Mouse (Mus musculus) kidney, postnatal 0 days (tissue): ENCODE measurements around the gene Sspo. TPM values are rescaled to one million over a fixed set of nuclear protein-coding genes. Genes with fewer than 3 reads are reported as not detected.
A peak's percentile ranks its signal among the peaks of the same experiment; 100 is the strongest.

ENCODE experiments used
- ATAC-seq: fragments of 200-750 bp; cut with Nextera tagmentation; replicated peaks from 2 replicates; pipeline ENCODE4 v1.8.0; 2017; ENCODE audit warnings: low read depth, moderate number of reproducible peaks, moderate TSS enrichment, moderate library complexity; ENCODE audit not compliant: low FRiP score
- DNase-seq: peaks from one replicate; pipeline ENCODE4 v3.0.0-alpha.2; 2016; ENCODE audit warnings: low spot score
- H3K27ac ChIP-seq: fragments of 300-500 bp; sonication (generic); 2 replicates; pipeline ENCODE4 v1.5.1; 2014; ENCODE audit warnings: mild to moderate bottlenecking
- H3K27me3 ChIP-seq: fragments of 300-500 bp; sonication (generic); 2 replicates; pipeline ENCODE4 v1.6.1; 2014; ENCODE audit warnings: low read length, mixed read lengths; ENCODE audit not compliant: insufficient read depth
- H3K36me3 ChIP-seq: fragments of 300-500 bp; sonication (generic); 2 replicates; pipeline ENCODE4 v1.6.1; 2014; ENCODE audit warnings: low read length, mixed read lengths; ENCODE audit not compliant: insufficient read depth
- H3K4me1 ChIP-seq: fragments of 300-500 bp; sonication (generic); replicated peaks from 2 replicates; pipeline ENCODE4 v1.6.1; 2014; ENCODE audit warnings: antibody characterized with exemption, low read length, mixed read lengths; ENCODE audit not compliant: insufficient read depth
- H3K4me2 ChIP-seq: fragments of 300-500 bp; sonication (generic); 2 replicates; pipeline ENCODE4 v1.6.1; 2014; ENCODE audit warnings: mild to moderate bottlenecking, low read length, moderate library complexity, mixed read lengths
- H3K4me3 ChIP-seq: fragments of 300-500 bp; sonication (generic); replicated peaks from 2 replicates; pipeline ENCODE4 v1.5.1; 2014; ENCODE audit warnings: low read depth, low read length
- H3K9ac ChIP-seq: fragments of 300-500 bp; sonication (generic); 2 replicates; pipeline ENCODE4 v1.6.1; 2014; ENCODE audit warnings: low read depth, low read length
- H3K9me3 ChIP-seq: fragments of 300-500 bp; sonication (generic); replicated peaks from 2 replicates; pipeline ENCODE4 v1.6.1; 2016; ENCODE audit warnings: low read length, inconsistent platforms, mixed read lengths
- CTCF ChIP-seq: IDR thresholded peaks from 2 replicates; pipeline ENCODE4 v1.5.1; 2016; ENCODE audit warnings: antibody characterized with exemption, low read depth, mild to moderate bottlenecking, moderate library complexity
- WGBS: fragments of 180-500 bp; shearing (Covaris S2); extraction: QIAGEN DNeasy Blood & Tissue Kit; methylation state at CpG from one replicate; pipeline ENCODE4 v1.1.7; 2014; 5-methylcytosine and 5-hydroxymethylcytosine counted together
- polyA plus RNA-seq: library from polyadenylated mRNA; unstranded; fragments of >200 nt; fragmentation: Nextera tagmentation; extraction: Ambion mirVana; gene quantifications from 2 replicates; pipeline ENCODE4 v1.2.1, GENCODE M21; 2015

Gene Sspo
- polyA plus RNA-seq, 1 experiment from 2014 or later = 0.64 TPM

GRCm38 (mm10) chr6:48533475-48533874, 85.4 kb downstream of the Sspo start:
- no peak for ATAC-seq
- no peak for DNase-seq
- WGBS = 84% methylated on average over 2 of the region's 2 CpGs
- no peak for TF ChIP-seq CTCF
- Histone ChIP-seq H3K4me1 (0 out of 2 replicates have a peak, but pooled peaks cover 3% of the 10 kb centered on the region), H3K4me3 (no peak overlapping the region), H3K27ac (no peak overlapping the region), H3K36me3 (0 out of 2 replicates have a peak, but pooled peaks cover 9% of the 10 kb centered on the region), H3K27me3 (no peaks in the 10 kb centered on the region), H3K9me3 (no peaks in the 10 kb centered on the region), H3K9ac (no peak overlapping the region), H3K4me2 (no peak overlapping the region)

GRCm38 (mm10) chr6:48534913-48535312, 86.9 kb downstream of the Sspo start:
- H3K9me3 ChIP-seq = no peaks in the 10 kb centered on the region
- H3K27me3 ChIP-seq = no peaks in the 10 kb centered on the region
- 0 out of 2 replicates have a peak, but pooled peaks cover 3% of the 10 kb centered on the region for H3K4me1 ChIP-seq
- 72% methylated on average over 8 of the region's 8 CpGs for WGBS
- H3K9ac ChIP-seq = no peak overlapping the region
- H3K4me3 ChIP-seq = no peak overlapping the region
- 0 out of 2 replicates have a peak, but pooled peaks cover 9% of the 10 kb centered on the region for H3K36me3 ChIP-seq
- ATAC-seq (no peak), DNase-seq (no peak)
- TF ChIP-seq CTCF = no peak
- no peak overlapping the region for H3K4me2 ChIP-seq
- H3K27ac ChIP-seq = no peak overlapping the region

- Histone ChIP-seq H3K9me3 (no peaks in the 10 kb centered on the region), H3K36me3 (0 out of 2 replicates have a peak, but pooled peaks cover 9% of the 10 kb centered on the region), H3K27ac (no peak overlapping the region), H3K4me3 (no peak overlapping the region), H3K4me1 (0 out of 2 replicates have a peak, but pooled peaks cover 3% of the 10 kb centered on the region), H3K27me3 (no peaks in the 10 kb centered on the region), H3K9ac (no peak overlapping the region), H3K4me2 (no peak overlapping the region)
- no peak for TF ChIP-seq CTCF
- WGBS = 73% methylated on average over 4 of the region's 4 CpGs
- ATAC-seq (no peak), DNase-seq (no peak)
Observed at GRCm38 (mm10) chr6:48536091-48536490, 88.1 kb downstream of the Sspo start.

GRCm38 (mm10) chr6:48537105-48537954, 89.3 kb downstream of the Sspo start, which contains the start of gene Atp6v0e2:
Gene Atp6v0e2 (plus strand): TSS chr6:48537615.
- 0 out of 2 replicates have a peak within 1 kb of the TSS, but pooled peaks have one; percentile 21 for H3K27ac ChIP-seq
- H3K4me2 ChIP-seq = peak within 1 kb of the TSS; percentile 65
- 0 out of 2 replicates have a peak, but pooled peaks cover 2% of the 10 kb centered on the region for H3K36me3 ChIP-seq
- peak within 1 kb of the TSS; percentile 30 for H3K4me3 ChIP-seq
- DNase-seq = peak; percentile 92
- peak; percentile 84 for ATAC-seq
- H3K27me3 ChIP-seq = no peaks in the 10 kb centered on the region
- no peak for TF ChIP-seq CTCF
- H3K9me3 ChIP-seq = no peaks in the 10 kb centered on the region
- H3K9ac ChIP-seq = peak within 1 kb of the TSS; percentile 50; the same call in 1 of the 2 replicates
- WGBS = 5% methylated on average over 38 of the region's 38 CpGs
- H3K4me1 ChIP-seq = 0 out of 2 replicates have a peak, but pooled peaks cover 7% of the 10 kb centered on the region

GRCm38 (mm10) chr6:48538841-48539737, 91.1 kb downstream of the Sspo start:
- no peak for ATAC-seq
- WGBS = 85% methylated on average over 5 of the region's 5 CpGs

DNA sequence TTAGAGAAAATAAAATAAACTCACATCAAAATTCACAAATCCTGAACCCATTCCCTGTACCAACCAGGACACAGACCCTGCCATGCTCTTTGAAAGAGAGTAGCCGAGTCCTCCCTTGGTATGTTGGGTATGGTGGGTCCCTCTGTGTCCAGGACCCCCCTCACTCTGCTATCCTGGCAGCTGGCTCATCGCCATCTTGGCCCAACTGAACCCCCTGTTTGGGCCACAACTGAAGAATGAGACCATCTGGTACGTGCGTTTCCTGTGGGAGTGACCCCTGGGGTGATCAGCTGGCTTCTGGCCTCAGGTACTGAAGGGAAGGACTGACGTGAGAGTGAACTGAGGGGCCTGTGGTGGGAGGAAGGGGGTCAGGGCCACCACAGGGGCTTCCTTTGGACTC, 91.8 kb downstream of the Sspo start:
- DNase-seq (no peak), ATAC-seq (no peak)
- Histone ChIP-seq H3K4me1 (0 out of 2 replicates have a peak, but pooled peaks cover 7% of the 10 kb centered on the region), H3K27ac (no peak overlapping the region), H3K36me3 (no peaks in the 10 kb centered on the region), H3K27me3 (no peaks in the 10 kb centered on the region), H3K9ac (no peak overlapping the region), H3K9me3 (no peaks in the 10 kb centered on the region), H3K4me2 (no peak overlapping the region), H3K4me3 (no peak overlapping the region)
- TF ChIP-seq CTCF = no peak
- WGBS = 57% methylated on average over 5 of the region's 5 CpGs

More at GRCm38 (mm10) chr6:48538841-48539737, 91.1 kb downstream of the Sspo start:
- peak; percentile 91 for DNase-seq
- Histone ChIP-seq H3K4me3 (no peak overlapping the region), H3K9ac (no peak overlapping the region), H3K27me3 (no peaks in the 10 kb centered on the region), H3K36me3 (no peaks in the 10 kb centered on the region), H3K4me2 (no peak overlapping the region), H3K4me1 (0 out of 2 replicates have a peak, but pooled peaks cover 7% of the 10 kb centered on the region), H3K27ac (no peak overlapping the region), H3K9me3 (no peaks in the 10 kb centered on the region)
- peak; percentile 86 for TF ChIP-seq CTCF
